Mouse (Mus musculus) layer of hippocampus, adult 11-12 months (tissue): ENCODE data around the gene Npepps.
A peak's percentile ranks its signal among the peaks of the same experiment; 100 is the strongest.
"Not testable (repeated sequence)": the region's sequence is repeated elsewhere in the genome, so short reads cannot be mapped to it uniquely, and the experiment has no call there.

Source experiments
- DNase-seq: peaks from one replicate; pipeline ENCODE4 v3.0.0; 2022; ENCODE audit warnings: low spot score

The Npepps gene

DNA sequence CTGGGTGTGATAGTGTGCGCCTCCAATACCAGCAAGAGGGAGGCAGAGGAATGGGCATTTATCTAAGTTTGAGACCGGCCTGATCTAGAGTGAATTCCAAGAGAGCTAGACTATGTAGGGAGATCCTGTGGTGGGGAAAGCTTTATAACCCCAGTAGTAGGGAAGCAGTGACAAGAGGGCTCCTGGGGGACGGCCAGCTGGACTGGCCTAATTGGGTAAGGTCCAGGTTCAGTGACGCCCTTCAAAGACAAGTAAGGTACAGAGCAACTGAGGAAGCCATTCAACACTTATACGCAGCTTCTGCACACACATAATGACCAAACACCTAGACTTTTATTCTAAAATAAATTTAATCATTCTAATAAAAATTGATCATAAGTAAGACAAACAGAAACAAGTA lies 48.0 kb downstream of the Npepps start:
- DNase-seq = no peak

DNA sequence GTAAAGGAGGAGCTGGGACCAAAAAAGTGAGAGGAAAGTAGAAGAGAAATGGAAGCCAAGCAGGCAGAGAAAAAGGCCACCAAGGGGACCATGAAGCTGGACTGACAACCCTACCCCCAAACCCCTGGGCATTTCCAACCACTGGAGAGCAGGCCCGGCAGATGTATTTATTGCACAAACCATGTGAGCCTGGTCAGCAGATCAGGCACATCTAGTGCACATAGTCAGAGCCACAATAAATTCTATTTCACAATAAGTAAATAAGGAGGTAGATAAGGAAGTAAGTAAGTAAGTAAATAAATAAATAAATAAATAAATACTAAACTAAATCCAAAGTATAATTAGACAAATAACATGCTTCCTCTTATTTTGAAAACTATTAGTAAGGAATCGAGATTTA lies 51.0 kb downstream of the Npepps start:
- DNase-seq = no peak

DNA sequence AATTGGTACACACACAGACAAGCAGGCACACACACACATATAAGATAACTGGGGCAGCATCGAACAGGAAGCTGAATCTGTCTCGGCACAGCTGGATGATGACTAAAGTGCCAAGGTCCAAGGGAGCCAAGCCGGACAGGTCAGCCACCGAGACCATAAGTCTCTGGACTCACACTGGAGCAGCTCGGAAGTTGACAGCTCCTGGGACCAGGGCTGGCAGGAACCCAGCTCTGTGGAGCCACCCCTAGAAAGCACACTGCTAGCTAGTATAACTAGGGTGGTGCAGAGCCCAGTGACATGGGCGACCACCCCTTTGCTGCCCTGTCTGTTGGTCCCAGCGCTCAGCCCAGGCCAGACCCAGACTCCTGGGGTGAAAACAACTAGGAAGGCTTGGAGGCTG lies 51.5 kb downstream of the Npepps start:
- DNase-seq = no peak

DNA sequence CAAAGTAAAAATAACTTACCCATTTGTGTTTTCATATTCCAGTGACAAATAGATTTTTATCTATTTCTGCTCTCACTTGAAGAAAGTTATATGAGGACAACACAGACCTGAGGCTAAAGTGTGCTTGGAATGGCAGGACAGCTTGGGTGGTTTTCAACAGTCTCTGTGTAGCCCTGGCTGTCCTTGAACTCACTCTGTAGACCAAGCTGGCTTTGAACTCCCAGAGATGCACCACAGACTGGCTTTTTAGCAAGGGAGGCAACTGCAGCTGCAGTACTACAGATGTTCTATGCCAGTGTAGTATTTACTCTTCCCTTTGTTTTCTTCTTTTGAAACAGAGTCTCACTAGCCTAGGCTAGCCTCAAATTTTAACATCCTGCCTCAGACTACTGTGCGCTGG lies 54.3 kb downstream of the Npepps start:
- no peak for DNase-seq

DNA sequence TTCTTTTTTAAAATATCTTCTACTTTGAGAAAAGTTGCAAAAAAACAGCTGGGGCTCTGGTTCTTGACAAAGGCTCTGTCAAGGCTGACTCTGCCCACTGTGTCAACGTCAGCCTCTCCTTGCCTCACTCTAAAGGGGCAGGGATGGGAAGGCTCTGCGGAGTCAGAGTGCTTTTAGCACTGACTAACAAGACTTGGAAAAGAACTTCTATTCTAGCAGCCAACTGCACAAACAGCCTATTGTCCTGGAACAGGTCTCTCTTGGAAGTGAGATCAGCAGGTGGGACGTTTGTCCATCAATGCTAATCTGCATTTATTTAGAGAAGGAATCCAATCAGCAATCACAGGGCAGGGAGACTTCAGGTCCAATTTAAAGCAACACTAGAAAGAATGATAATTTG lies 57.0 kb downstream of the Npepps start:
- DNase-seq = no peak

DNA sequence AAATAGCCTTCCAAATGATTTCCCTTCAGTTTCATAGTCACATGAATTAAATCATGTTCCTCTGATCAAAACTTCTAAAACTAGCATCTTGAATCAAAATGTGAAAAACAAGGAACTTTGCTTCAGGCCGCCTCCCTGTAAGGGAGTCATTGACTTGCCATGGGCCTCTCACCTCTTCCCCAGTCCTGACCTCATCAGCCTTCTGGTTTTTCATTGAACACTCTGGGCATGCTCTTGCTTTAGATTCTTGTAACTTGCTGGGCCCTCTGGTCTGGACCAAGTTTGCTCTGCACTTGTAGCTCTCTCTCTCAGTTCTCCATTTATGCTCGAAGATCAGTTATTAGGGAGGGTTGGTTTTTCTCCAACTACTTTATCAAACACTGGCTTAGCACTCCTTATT lies 58.8 kb downstream of the Npepps start:
- no peak for DNase-seq

DNA sequence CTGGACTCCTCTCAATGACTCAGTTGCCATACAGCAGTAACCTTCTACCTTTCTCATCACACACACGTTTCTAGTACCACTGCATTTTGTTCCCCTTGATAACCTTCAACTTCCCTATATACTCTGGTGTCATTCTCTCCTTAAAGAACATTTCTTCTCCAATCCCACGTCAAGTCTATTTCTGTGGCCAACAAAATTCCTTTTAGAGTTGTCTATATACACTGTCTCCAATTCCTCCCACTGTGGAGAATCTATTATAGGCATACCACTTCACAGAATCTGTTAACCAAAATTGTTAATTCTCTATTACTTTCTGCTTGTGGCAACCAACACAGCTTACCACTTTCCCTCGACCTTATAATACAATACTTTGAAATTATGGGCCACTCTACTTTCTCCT lies 60.2 kb downstream of the Npepps start:
- DNase-seq = no peak

DNA sequence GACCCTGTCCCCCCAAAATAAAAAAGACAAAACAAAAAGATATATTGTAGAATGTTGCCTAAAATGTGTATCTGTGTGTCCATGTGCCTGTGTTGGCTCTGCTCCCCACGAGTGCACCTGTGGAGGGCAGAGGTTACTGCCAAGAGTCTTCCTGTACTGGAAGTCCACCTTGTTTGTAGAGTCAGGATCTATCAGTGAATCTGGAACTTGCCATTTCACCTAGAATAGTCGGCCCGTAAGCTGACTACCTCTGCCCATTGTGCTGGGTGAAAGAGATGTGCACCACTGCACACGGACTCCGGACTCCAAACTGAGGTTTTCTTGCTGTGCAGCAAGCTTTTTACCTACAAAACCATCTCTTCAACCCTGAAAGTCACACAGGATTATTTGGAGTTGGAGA lies 66.0 kb downstream of the Npepps start:
- no peak for DNase-seq

DNA sequence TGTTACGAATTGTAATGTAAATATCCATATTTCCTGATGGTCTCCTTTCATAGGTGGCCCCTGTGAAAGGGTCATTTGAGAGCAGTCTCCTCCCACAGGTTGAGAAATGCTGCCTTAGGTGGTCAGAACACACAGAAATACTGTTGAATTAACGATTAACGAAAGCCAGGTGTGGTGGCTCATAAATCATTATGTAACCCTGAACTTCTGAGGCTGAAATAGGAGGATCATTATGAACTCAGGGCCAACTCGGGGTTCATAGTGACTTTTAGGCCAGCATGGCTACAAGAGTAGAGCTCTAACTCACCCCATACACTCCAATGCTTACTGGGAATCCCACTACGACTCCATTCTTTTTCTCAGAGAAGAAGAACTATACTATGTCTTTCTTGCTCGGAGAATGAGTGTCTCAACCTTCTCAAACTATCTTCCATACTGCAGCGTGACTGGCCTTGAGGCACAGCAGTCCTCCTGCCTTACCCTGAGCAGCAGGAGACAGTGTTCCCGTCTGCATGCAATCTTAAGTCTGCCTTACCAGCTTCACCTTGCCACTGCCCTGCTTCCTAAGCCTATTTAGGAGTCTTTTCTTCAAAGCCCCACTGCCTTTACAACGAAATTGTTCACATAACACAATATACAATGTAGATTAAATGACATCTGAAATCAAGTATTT lies 69.6 kb downstream of the Npepps start:
- DNase-seq = no peak

DNA sequence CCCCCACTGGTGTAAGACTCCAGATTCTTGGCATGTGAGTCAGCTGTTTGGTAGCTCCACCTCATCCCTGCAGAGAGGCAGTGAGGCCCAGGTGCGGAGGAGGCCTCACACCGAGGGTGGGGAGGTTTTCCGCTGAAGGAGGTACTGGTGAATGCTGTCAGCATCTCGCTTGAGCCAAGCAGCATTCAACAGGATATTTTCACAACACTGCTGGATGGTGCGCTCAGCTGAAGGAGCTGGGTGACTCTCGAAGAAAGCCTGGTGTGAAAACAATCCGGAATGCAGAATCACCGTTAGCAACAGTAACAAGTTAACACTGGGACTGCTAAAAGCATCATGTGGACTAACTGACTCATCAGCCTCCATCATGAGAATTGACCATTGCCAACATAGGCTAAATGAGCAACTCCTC lies 73.4 kb downstream of the Npepps start:
- no peak for DNase-seq

DNA sequence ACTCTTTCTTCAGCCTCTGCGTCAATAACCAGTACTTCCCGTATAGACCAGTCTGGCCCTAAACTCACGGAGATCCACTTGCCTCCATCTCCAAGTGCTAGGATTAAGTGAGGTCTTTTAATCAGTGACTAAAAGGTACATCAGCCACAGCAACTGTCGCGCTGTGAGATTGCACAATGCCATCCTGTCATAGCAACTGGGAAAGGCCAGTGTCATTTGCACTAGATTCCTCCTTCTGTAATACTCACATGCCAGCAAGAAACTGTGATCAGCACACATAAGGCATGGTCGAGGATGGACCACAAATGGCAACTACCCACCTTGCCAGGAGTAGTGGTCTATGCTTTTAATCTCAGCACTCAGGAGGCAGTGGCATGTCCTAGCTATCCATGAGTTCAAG lies 80.9 kb downstream of the Npepps start:
- no peak for DNase-seq

DNA sequence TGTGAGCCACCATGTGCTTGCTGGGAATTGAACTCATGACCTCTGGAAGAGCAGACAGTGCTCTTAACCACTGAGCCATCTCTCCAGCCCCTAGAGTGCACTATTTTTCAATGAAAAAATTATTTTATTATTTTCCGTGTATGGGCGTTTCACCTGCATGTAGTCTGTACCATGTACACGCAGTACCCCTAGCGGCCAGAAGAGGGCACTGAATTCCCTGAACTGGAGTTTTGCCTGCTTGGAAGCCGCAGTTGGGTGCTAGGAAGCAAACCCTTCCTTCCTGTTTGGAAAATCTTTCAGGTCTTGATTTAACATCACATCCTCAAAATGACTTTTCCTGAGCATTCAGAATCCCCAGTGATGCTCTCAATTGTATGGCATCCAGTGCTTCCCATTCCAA lies 81.8 kb downstream of the Npepps start:
- DNase-seq = peak; percentile 36

DNA sequence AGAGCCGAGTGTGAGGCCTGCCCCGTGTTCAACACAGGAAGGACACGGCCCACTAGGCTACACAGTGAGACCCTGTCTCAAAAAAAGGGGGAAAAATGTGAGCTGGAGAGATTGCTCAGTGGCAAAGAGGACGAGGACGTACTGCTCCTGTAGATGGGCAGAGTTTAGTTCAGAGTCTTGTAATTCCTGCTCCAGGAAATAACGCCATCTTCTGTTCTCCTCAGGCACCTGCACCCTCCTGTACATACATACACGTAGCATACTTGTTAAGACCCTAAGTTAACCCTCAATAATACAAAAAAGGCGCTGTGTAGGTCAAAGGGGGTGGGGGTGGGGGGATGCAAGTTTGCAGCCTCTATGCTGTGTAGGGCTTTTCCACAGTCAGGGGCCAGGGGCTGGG lies 83.4 kb downstream of the Npepps start:
- no peak for DNase-seq

DNA sequence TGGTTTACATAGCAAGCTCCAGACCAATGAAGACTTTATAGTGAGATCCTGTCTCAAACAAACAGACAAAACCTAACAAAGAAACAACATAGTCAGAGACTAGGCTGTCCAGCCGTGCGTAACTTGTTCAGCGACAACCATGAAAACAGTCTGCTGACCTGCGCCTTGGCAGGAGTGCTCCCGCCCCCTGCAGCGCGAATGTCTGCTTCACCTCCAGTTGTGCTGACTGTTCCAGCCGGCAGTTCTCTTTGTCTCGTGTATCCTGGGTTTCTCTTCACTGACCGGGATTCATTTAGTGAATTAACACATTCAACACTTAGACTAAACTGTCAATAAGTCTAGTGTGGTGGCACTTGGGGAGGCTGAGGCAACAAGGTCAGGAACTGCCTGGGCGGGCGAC lies 83.9 kb downstream of the Npepps start:
- no peak for DNase-seq

DNA sequence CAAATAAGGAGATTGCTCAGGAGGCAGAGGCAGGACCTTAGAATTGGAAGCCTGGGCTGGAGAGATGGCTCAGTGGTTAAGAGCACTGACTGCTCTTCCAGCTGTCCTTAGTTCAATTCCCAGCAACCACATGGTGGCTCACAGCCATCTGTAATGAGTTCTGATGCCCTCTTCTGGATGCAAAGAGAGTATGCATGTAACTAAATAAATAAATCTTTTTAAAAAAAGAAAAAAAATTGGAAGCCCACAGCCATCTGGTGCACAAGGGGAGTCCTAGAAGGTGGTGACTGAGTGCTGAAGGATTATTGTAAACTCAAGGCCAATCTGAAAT lies 87.9 kb downstream of the Npepps start:
- DNase-seq = no peak

DNA sequence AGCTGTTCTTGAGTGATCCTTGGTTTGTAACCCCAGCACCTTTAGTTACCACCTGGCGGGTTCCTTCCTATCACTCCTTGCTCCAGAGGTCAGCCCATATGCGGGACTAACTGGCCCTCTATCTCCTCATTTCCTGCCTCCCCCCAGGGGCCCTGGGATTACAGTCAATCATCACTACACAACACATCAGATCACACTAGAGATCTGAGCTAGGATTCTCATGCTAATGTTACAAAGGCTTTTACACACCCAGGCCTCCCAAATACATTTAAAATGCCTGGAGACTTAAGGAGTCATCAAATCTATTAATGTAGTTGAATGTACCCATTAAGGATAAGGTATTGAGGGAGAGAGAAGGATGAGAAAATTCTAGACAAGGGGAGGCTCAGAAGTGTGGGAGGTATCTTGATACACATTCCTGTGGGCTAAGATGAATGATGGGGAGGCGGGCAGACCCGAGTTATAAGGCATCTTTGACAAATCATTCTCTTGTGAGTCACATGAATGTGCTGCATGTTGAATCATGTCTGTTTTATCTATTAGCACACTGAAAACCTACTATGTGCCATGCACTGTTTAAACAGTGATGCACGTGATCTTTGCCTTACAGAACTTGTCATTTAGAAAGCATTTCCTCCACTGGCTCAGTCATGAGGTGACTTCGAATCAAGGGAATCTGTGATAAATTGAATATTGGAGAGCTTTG lies 88.4 kb downstream of the Npepps start:
- no peak for DNase-seq

DNA sequence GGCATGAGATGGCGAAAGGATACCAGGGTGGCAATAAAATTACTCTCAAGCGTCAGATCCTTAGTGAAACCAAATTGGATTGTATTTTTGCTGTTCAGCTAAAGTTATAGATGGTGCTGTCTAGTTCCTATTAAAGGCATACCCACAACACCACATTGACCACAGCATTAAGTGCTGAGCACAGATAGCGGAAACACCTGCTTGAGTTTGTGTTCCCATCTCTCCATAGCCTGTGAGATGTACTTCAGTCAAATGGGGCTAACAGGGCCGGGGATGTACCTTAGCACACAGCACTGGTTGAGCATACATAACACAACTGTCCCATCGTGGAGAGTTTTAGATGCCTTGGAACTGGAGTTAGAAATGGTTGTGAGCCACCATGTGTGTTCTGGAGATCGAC lies 89.4 kb downstream of the Npepps start:
- DNase-seq = no peak

DNA sequence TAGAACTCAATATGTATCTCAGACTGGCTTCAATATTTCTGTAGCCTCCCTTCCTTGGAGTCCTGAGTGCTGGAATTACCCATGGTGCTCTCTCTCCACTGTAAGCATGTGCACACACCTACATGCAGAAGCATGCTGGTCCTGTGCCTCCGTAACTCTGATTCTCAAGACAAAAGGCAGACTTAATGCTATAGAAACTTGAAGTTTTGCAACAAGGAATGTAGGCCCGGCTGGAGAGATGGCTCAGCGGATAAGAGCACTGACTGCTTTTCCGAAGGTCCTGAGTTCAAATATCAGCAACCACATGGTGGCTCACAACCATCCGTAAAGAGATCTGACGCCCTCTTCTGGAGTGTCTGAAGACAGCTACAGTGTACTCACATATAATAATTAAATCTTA lies 90.8 kb downstream of the Npepps start:
- not testable (repeated sequence) for DNase-seq

DNA sequence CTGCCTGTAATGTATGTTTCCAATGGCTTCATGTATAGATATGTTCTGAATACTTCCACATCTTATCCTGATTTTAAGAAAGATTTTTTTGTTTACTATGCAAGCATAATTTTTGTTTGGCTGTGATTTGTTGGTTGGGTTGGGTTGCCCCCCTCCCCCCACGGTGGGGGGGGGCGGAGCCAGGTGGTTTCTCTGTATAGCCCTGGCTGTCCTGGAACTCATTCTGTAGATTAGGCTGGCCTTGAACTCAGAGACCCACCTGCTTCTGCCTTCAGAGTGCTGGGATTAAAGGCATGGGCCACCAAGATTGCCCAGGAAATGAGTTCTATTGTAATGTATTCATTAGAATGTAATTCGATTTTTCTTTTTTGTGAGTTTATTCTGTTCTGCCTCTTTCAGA lies 91.2 kb downstream of the Npepps start:
- DNase-seq = no peak

DNA sequence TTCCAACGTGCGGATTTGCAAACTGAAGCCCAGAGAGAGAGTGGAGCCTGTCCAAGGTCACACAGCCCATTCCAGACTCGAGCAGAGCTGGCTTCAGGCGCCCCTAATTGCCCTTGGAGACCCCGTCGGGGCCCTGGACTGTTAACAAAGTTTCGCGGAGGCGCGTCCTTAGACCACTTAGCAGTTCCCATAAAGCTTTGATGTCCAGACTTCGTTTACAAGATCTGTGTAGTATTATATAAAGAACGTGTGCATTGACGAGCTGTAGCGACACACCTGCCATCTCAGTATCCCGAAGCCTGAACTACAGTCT lies 91.8 kb downstream of the Npepps start:
- DNase-seq = no peak

DNA sequence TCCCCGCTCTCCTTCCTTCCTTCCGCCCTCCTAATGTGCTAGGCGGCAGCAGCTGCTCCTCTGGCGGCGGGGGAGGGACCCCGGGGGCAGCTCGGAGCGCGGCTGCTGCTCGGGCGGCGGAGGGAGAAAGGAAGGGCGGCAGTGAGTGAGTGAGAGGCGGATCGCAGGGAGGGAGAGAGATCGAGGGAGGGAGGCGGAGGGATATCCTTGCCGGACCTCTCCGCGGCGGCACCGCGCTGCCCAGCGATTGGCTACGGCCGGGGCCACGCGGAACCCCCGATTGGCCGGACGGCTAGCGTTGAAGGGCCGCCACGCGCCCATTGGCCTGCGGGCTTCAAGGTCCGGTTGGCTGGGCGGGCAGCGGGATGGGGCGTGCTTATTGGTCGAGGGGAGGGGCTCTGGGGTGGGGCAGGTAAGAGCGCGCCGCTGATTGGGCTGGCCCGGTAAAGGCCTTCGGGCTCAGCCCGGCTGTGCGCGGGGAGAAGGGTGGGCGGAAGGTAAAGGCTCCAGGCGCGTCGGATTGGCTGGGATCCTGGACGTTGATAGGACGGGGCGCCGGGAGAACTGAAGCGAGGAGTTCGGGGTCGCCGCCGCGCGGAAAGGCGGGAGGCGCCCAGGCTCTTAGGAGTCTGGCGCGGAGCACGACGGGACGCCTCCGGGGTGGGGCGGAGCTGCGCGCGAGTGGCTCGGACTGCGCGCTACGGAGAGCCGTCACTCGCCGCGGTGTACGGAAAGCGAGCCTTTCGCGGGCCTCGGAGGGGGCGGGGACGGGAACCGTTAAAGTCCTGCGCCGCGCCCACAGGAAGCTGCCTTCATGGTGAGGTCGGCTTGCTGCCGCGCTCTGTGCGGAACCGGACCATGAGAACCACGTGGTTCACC lies 92.4 kb downstream of the Npepps start, which contains the start of gene Kpnb1:
TSS of gene Kpnb1 (minus strand) at position 118 of the 879 bp plus-strand sequence.
- DNase-seq = peak; percentile 98

DNA sequence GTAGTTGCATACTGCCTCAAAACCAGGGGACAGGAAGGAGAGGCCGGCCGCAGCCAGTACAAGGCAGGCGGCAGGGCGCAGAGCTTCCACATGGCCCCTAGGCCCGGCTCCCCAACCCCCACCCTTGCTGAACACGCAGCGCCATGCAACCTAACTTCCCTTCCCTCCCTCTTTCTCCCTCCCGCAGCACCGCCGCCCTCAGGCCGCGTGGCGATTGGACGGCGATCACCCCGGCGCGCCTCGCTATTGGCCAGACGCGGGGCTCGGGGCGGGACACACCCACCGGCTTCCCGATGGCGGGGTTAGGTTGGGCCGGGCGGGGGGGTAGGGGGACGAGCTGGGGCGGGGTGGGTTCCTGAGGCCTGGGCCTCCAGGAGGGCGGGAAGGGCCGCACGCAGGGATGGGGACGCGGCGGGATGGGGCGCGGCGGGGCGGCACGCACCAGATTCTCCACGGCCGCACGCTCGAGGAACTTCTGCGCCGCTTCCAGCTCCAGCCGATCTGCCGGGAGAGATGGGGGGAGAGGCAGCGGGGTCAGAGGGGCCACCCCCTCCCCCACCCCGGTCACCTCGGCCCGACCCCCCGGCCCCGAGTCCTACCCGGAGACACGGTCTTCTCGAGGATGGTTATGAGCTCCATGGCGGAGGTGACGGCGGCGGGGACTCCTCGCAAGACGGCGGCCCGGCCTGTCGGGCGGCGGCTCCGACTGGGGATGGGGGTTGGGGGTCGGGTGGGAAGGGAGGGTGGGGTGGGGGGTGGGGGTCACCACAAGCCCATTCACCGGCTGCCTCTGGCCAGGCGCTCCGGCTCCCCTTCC lies 93.3 kb downstream of the Npepps start:
- DNase-seq = peak; percentile 96
